Mouse (Mus musculus): ENCODE results near the gene Sod3. TPM values are rescaled to one million over a fixed set of nuclear protein-coding genes. Genes with fewer than 3 reads are reported as not detected.

Gene Sod3
- polyA plus RNA-seq, 1 experiment from 2014 or later, result 13.5 TPM

Other genes starting within 250 kb of the Sod3 start
- gene Dhx15, start 173.3 kb upstream of the Sod3 start, polyA plus RNA-seq (2015; fragmentation: Nextera tagmentation; extraction: Ambion mirVana), result 177 and 182 TPM in 2 replicates
- gene Ccdc149, start 107.7 kb downstream of the Sod3 start, polyA plus RNA-seq (2015; fragmentation: Nextera tagmentation; extraction: Ambion mirVana), result 3.0 and 3.4 TPM in 2 replicates
- gene Lgi2, start 202.7 kb downstream of the Sod3 start, polyA plus RNA-seq (2015; fragmentation: Nextera tagmentation; extraction: Ambion mirVana), result 3.5 and 4.6 TPM in 2 replicates